Mouse (Mus musculus): ENCODE data around the gene Ifna11.
"Not testable (repeated sequence)": the region's sequence is repeated elsewhere in the genome, so short reads cannot be mapped to it uniquely, and the experiment has no call there.

GRCm38 (mm10) chr4:88781831-88782230, 37.9 kb upstream of the Ifna11 start, which contains the start of gene Ifnz:
- not testable (repeated sequence) for TF ChIP-seq CTCF (IDR thresholded peaks at IDR 0.05; ENCODE audit: borderline replicate concordance, control insufficient read depth, extremely low read depth, insufficient read depth, low read length, poor library complexity); POLR2A (IDR thresholded peaks at IDR 0.05; ENCODE audit: control insufficient read depth, extremely low read depth, insufficient read depth, low read length, poor library complexity)

All from thymus, adult 2 months (tissue).